Mouse (Mus musculus): ENCODE results near the gene Dst. TPM values are rescaled to one million over a fixed set of nuclear protein-coding genes. Genes with fewer than 3 reads are reported as not detected.

The Dst gene
- polyA plus RNA-seq, 1 experiment from 2014 or later = 63.1 TPM

GRCm38 (mm10) chr1:34312806-34313205 lies 404.8 kb downstream of the Dst start:
- ATAC-seq (ENCODE audit: low FRiP score) (no peak), DNase-seq (ENCODE audit: low spot score) (no peak)
- Histone ChIP-seq H3K9ac (no peak overlapping the region), H3K4me2 (replicated peaks) (no peak overlapping the region), H3K36me3 (replicated peaks; ENCODE audit: control insufficient read depth, insufficient read depth) (peaks cover 13% of the 10 kb centered on the region), H3K27ac (no peak overlapping the region), H3K4me3 (replicated peaks; ENCODE audit: low read length) (no peak overlapping the region), H3K27me3 (ENCODE audit: control insufficient read depth, insufficient read depth, low read length) (no peaks in the 10 kb centered on the region), H3K9me3 (ENCODE audit: control insufficient read depth, low read length) (no peaks in the 10 kb centered on the region), H3K4me1 (replicated peaks; ENCODE audit: control insufficient read depth, insufficient read depth, low read length) (no peaks in the 10 kb centered on the region)
- 92% methylated on average over 4 of the region's 4 CpGs for WGBS

GRCm38 (mm10) chr1:34315381-34315780 lies 407.4 kb downstream of the Dst start:
- ATAC-seq (ENCODE audit: low FRiP score) (no peak), DNase-seq (ENCODE audit: low spot score) (no peak)
- Histone ChIP-seq H3K9ac (no peak overlapping the region), H3K9me3 (ENCODE audit: control insufficient read depth, low read length) (no peaks in the 10 kb centered on the region), H3K27ac (no peak overlapping the region), H3K36me3 (replicated peaks; ENCODE audit: control insufficient read depth, insufficient read depth) (no peaks in the 10 kb centered on the region), H3K4me2 (replicated peaks) (no peak overlapping the region), H3K4me1 (replicated peaks; ENCODE audit: control insufficient read depth, insufficient read depth, low read length) (no peaks in the 10 kb centered on the region), H3K4me3 (replicated peaks; ENCODE audit: low read length) (no peak overlapping the region), H3K27me3 (ENCODE audit: control insufficient read depth, insufficient read depth, low read length) (no peaks in the 10 kb centered on the region)
- WGBS = 80% methylated on average over 5 of the region's 5 CpGs

- peak; percentile 36 for DNase-seq (ENCODE audit: low spot score)
- Histone ChIP-seq H3K9ac (no peak overlapping the region), H3K27ac (peak overlapping the region; percentile 54; the same call in 1 of the 2 replicates), H3K9me3 (ENCODE audit: control insufficient read depth, low read length) (no peaks in the 10 kb centered on the region), H3K27me3 (ENCODE audit: control insufficient read depth, insufficient read depth, low read length) (no peaks in the 10 kb centered on the region), H3K4me2 (replicated peaks) (no peak overlapping the region), H3K4me1 (replicated peaks; ENCODE audit: control insufficient read depth, insufficient read depth, low read length) (no peaks in the 10 kb centered on the region), H3K4me3 (replicated peaks; ENCODE audit: low read length) (no peak overlapping the region), H3K36me3 (replicated peaks; ENCODE audit: control insufficient read depth, insufficient read depth) (no peaks in the 10 kb centered on the region)
- WGBS = 71% methylated on average over 7 of the region's 7 CpGs
- ATAC-seq (ENCODE audit: low FRiP score) = peak; percentile 59; the same call in 1 of the 2 replicates
Observed at GRCm38 (mm10) chr1:34324255-34324654, 416.2 kb downstream of the Dst start.

GRCm38 (mm10) chr1:34328606-34329005 lies 420.6 kb downstream of the Dst start:
- H3K9ac ChIP-seq = no peak overlapping the region
- no peaks in the 10 kb centered on the region for H3K27me3 ChIP-seq (ENCODE audit: control insufficient read depth, insufficient read depth, low read length)
- no peak for DNase-seq (ENCODE audit: low spot score)
- 90% methylated on average over 6 of the region's 6 CpGs for WGBS
- no peak for ATAC-seq (ENCODE audit: low FRiP score)
- H3K27ac ChIP-seq = no peak overlapping the region
- H3K4me2 ChIP-seq (replicated peaks) = no peak overlapping the region
- no peaks in the 10 kb centered on the region for H3K4me1 ChIP-seq (replicated peaks; ENCODE audit: control insufficient read depth, insufficient read depth, low read length)
- H3K9me3 ChIP-seq (ENCODE audit: control insufficient read depth, low read length) = no peaks in the 10 kb centered on the region
- no peak overlapping the region for H3K4me3 ChIP-seq (replicated peaks; ENCODE audit: low read length)
- H3K36me3 ChIP-seq (replicated peaks; ENCODE audit: control insufficient read depth, insufficient read depth) = no peaks in the 10 kb centered on the region

GRCm38 (mm10) chr1:34331767-34332166 lies 423.7 kb downstream of the Dst start:
- ATAC-seq (ENCODE audit: low FRiP score) = no peak
- H3K27ac ChIP-seq = no peak overlapping the region
- DNase-seq (ENCODE audit: low spot score) = no peak
- no peak overlapping the region for H3K9ac ChIP-seq
- no peak overlapping the region for H3K4me3 ChIP-seq (replicated peaks; ENCODE audit: low read length)
- 94% methylated on average over 3 of the region's 3 CpGs for WGBS
- no peaks in the 10 kb centered on the region for H3K9me3 ChIP-seq (ENCODE audit: control insufficient read depth, low read length)
- no peak overlapping the region for H3K4me2 ChIP-seq (replicated peaks)
- H3K36me3 ChIP-seq (replicated peaks; ENCODE audit: control insufficient read depth, insufficient read depth) = no peaks in the 10 kb centered on the region
- H3K4me1 ChIP-seq (replicated peaks; ENCODE audit: control insufficient read depth, insufficient read depth, low read length) = no peaks in the 10 kb centered on the region
- no peaks in the 10 kb centered on the region for H3K27me3 ChIP-seq (ENCODE audit: control insufficient read depth, insufficient read depth, low read length)

Small RNAs within 50 kb of the gene (microRNA-seq; reads per million reads assigned to microRNA genes)
- 0.65 reads per million for gene Mir6896

Other genes starting within 250 kb of the Dst start
- 20.6 and 23.4 TPM in 2 replicates for gene Prim2, start 238.4 kb upstream of the Dst start, polyA plus RNA-seq (2014; fragmentation: Nextera tagmentation; extraction: Ambion mirVana)
- gene Rab23, start 188.3 kb upstream of the Dst start, polyA plus RNA-seq (2014; fragmentation: Nextera tagmentation; extraction: Ambion mirVana) = 27.9 and 28.8 TPM in 2 replicates
- gene Bag2, start 150.4 kb upstream of the Dst start, polyA plus RNA-seq (2014; fragmentation: Nextera tagmentation; extraction: Ambion mirVana) = 22.6 and 25.5 TPM in 2 replicates
- 58.5 and 64.9 TPM in 2 replicates for gene Zfp451, start 93.6 kb upstream of the Dst start, polyA plus RNA-seq (2014; fragmentation: Nextera tagmentation; extraction: Ambion mirVana)
- gene Bend6, start 409 bp upstream of the Dst start, polyA plus RNA-seq (2014; fragmentation: Nextera tagmentation; extraction: Ambion mirVana) = 55.9 and 75.5 TPM in 2 replicates